ENCODE assay signal across 10 mouse cellular contexts in the genomic region with DNA sequence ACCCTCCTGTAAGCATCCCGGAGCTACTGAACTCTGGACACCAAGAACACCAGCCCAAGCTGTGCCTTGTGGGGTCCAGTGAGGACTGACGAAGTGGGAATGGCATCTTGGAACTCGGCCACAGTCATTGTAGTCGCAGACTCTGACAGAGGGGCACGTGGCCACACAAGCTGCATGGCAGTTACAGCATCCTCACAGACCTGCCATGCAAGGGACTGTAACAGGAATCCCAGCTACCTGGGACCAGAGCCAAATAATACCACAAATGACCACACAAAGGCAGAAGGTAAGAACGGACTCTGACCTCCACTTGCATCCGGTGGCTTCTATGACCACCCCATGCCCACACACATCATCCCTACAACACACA. TPM values are rescaled to one million over a fixed set of nuclear protein-coding genes. Genes with fewer than 3 reads are reported as not detected.
A peak's percentile ranks its signal among the peaks of the same experiment; 100 is the strongest.
DNase-seq lines count a peak whose midpoint lies in the region; ATAC-seq lines count a peak whose summit lies in the region.
"Had no signal": no experiment of that assay in that cellular context is flagged by ENCODE, and none has a peak within 500 bp of the region (broad histone marks: within the 10 kb centered on the region; RNA-seq: fewer than 3 reads in every experiment).

No protein-coding gene starts in this region.

- H3K27me3 ChIP-seq in heart, embryonic 15.5 days, result no peaks in the 10 kb centered on the region
- H3K27me3 ChIP-seq in neural tube, embryonic 13.5 days, result no peaks in the 10 kb centered on the region
- H3K27me3 ChIP-seq in neural tube, embryonic 15.5 days (replicated peaks), result no peaks in the 10 kb centered on the region
- no peaks in the 10 kb centered on the region for H3K27me3 ChIP-seq in liver, embryonic 13.5 days
- H3K27me3 ChIP-seq in stomach, embryonic 15.5 days (replicated peaks), result no peaks in the 10 kb centered on the region

- DNase-seq in heart, adult 18-20 months, result no peak
- DNase-seq in liver, embryonic 13.5 days, result no peak
- DNase-seq in left cerebral cortex, adult 9 months (ENCODE audit: low spot score in 2 of 2), result no peak
- no peak for DNase-seq in gastrocnemius, postnatal 36 days

- H3K27ac ChIP-seq in heart, embryonic 15.5 days, result peak overlapping the region; percentile 76
- no peak overlapping the region; the same call in 1 of the 2 replicates for H3K27ac ChIP-seq in neural tube, embryonic 13.5 days (replicated peaks)
- H3K27ac ChIP-seq in neural tube, embryonic 15.5 days (replicated peaks), result no peak overlapping the region
- H3K27ac ChIP-seq in liver, embryonic 13.5 days, result peak overlapping the region; percentile 79
- H3K27ac ChIP-seq in stomach, embryonic 15.5 days, result peak overlapping the region; percentile 83

- 38% methylated on average over 7 of the region's 7 CpGs for WGBS in heart, embryonic 15.5 days
- 64% methylated on average over 7 of the region's 7 CpGs for WGBS in neural tube, embryonic 13.5 days
- WGBS in neural tube, embryonic 15.5 days, result 55% methylated on average over 7 of the region's 7 CpGs
- WGBS in liver, embryonic 13.5 days (ENCODE audit: insufficient replicate concordance), result 62% methylated on average over 7 of the region's 7 CpGs
- WGBS in stomach, embryonic 15.5 days, result 61% methylated on average over 7 of the region's 7 CpGs

- peaks cover 27% of the 10 kb centered on the region for H3K4me1 ChIP-seq in heart, embryonic 15.5 days (replicated peaks)
- peaks cover 22% of the 10 kb centered on the region for H3K4me1 ChIP-seq in neural tube, embryonic 13.5 days (replicated peaks)
- peaks cover 12% of the 10 kb centered on the region for H3K4me1 ChIP-seq in neural tube, embryonic 15.5 days
- H3K4me1 ChIP-seq in liver, embryonic 13.5 days (replicated peaks), result peaks cover 40% of the 10 kb centered on the region
- peaks cover 15% of the 10 kb centered on the region for H3K4me1 ChIP-seq in stomach, embryonic 15.5 days

- no peak overlapping the region for H3K4me2 ChIP-seq in heart, embryonic 15.5 days
- H3K4me2 ChIP-seq in neural tube, embryonic 13.5 days, result no peak overlapping the region
- H3K4me2 ChIP-seq in neural tube, embryonic 15.5 days, result no peak overlapping the region
- H3K4me2 ChIP-seq in liver, embryonic 13.5 days, result no peak overlapping the region; the same call in 1 of the 2 replicates
- peak overlapping the region; percentile 35 for H3K4me2 ChIP-seq in stomach, embryonic 15.5 days

- intact Hi-C loops in gastrocnemius, postnatal 36 days (cut with DNase I), result no loop called here

- no peak overlapping the region for H3K9ac ChIP-seq in heart, embryonic 15.5 days
- H3K9ac ChIP-seq in neural tube, embryonic 13.5 days, result no peak overlapping the region
- no peak overlapping the region for H3K9ac ChIP-seq in neural tube, embryonic 15.5 days (replicated peaks)
- peak overlapping the region; percentile 19; the same call in 1 of the 2 replicates for H3K9ac ChIP-seq in liver, embryonic 13.5 days
- H3K9ac ChIP-seq in stomach, embryonic 15.5 days, result no peak overlapping the region

- no peaks in the 10 kb centered on the region for H3K36me3 ChIP-seq in heart, embryonic 15.5 days
- no peaks in the 10 kb centered on the region for H3K36me3 ChIP-seq in neural tube, embryonic 13.5 days
- H3K36me3 ChIP-seq in neural tube, embryonic 15.5 days, result no peaks in the 10 kb centered on the region
- no peaks in the 10 kb centered on the region for H3K36me3 ChIP-seq in liver, embryonic 13.5 days
- H3K36me3 ChIP-seq in stomach, embryonic 15.5 days, result no peaks in the 10 kb centered on the region

- ATAC-seq in heart, embryonic 15.5 days (replicated peaks; ENCODE audit: insufficient number of reproducible peaks, insufficient read depth, low FRiP score, low read depth), result peak; percentile 80
- ATAC-seq in neural tube, embryonic 13.5 days (ENCODE audit: low read depth), result peak; percentile 34; the same call in 1 of the 2 replicates
- no peak for ATAC-seq in neural tube, embryonic 15.5 days (ENCODE audit: low FRiP score)
- no peak for ATAC-seq in liver, embryonic 13.5 days (ENCODE audit: low read depth)
- ATAC-seq in stomach, embryonic 15.5 days (ENCODE audit: insufficient read depth, low FRiP score, low read depth), result 0 out of 2 replicates have a peak, but pooled peaks have one; percentile 19

- H3K4me3 ChIP-seq in heart, embryonic 15.5 days, result no peak overlapping the region
- no peak overlapping the region for H3K4me3 ChIP-seq in neural tube, embryonic 13.5 days
- H3K4me3 ChIP-seq in neural tube, embryonic 15.5 days (replicated peaks), result no peak overlapping the region
- no peak overlapping the region for H3K4me3 ChIP-seq in liver, embryonic 13.5 days (replicated peaks)
- no peak overlapping the region for H3K4me3 ChIP-seq in stomach, embryonic 15.5 days (replicated peaks)
- H3K4me3 ChIP-seq: erythroblast, embryonic 14.5 days had no signal

- no peaks in the 10 kb centered on the region for H3K9me3 ChIP-seq in heart, embryonic 15.5 days (replicated peaks)
- no peaks in the 10 kb centered on the region for H3K9me3 ChIP-seq in neural tube, embryonic 13.5 days
- no peaks in the 10 kb centered on the region for H3K9me3 ChIP-seq in neural tube, embryonic 15.5 days (replicated peaks)
- H3K9me3 ChIP-seq in liver, embryonic 13.5 days (replicated peaks), result no peaks in the 10 kb centered on the region
- H3K9me3 ChIP-seq in stomach, embryonic 15.5 days, result no peaks in the 10 kb centered on the region

RNA-seq across cellular contexts. Expression of a gene that starts 20.2 kb away (rescaled TPM):
- 4.6 and 21.3 TPM in 2 replicates for polyA plus RNA-seq in heart, embryonic 15.5 days (2015; fragmentation: Nextera tagmentation; extraction: Ambion mirVana)
- total RNA-seq in heart, adult 18-20 months (2021), result 10 to 100 TPM; 60.8 to 62.2 TPM
- polyA plus RNA-seq in neural tube, embryonic 13.5 days (2015; fragmentation: Nextera tagmentation; extraction: Ambion mirVana), result 160 and 168 TPM in 2 replicates
- 80.9 and 96.9 TPM in 2 replicates for polyA plus RNA-seq in neural tube, embryonic 15.5 days (2015; fragmentation: Nextera tagmentation; extraction: Ambion mirVana)
- polyA plus RNA-seq in liver, embryonic 13.5 days (2015; fragmentation: Nextera tagmentation; extraction: Ambion mirVana), result 42.7 and 55.6 TPM in 2 replicates
- polyA plus RNA-seq in stomach, embryonic 15.5 days (2015; fragmentation: Nextera tagmentation; extraction: Ambion mirVana), result 42.7 and 47.9 TPM in 2 replicates
- total RNA-seq in gastrocnemius, postnatal 36 days (2021), result 10 to 100 TPM; 20.9 to 25.5 TPM

RNA-seq across cellular contexts. Expression of a gene that starts 30.9 kb away (rescaled TPM):
- 0.25 and 1.2 TPM in 2 replicates for polyA plus RNA-seq in heart, embryonic 15.5 days (2015; fragmentation: Nextera tagmentation; extraction: Ambion mirVana)
- under 1 TPM in 1 of 2 experiments, not detected in 1; 0.41 TPM for total RNA-seq in heart, adult 18-20 months (2021)
- polyA plus RNA-seq in neural tube, embryonic 13.5 days (2015; fragmentation: Nextera tagmentation; extraction: Ambion mirVana), result 0.07 and 0.48 TPM in 2 replicates
- 0.28 and 1.3 TPM in 2 replicates for polyA plus RNA-seq in neural tube, embryonic 15.5 days (2015; fragmentation: Nextera tagmentation; extraction: Ambion mirVana)
- 0.43 and 0.52 TPM in 2 replicates for polyA plus RNA-seq in liver, embryonic 13.5 days (2015; fragmentation: Nextera tagmentation; extraction: Ambion mirVana)
- polyA plus RNA-seq in stomach, embryonic 15.5 days (2015; fragmentation: Nextera tagmentation; extraction: Ambion mirVana), result 0.59 and 0.65 TPM in 2 replicates
- not detected for total RNA-seq in gastrocnemius, postnatal 36 days (2021)
- total RNA-seq: layer of hippocampus, postnatal 14 days had no signal
- polyA plus RNA-seq: erythroblast, embryonic 14.5 days had no signal

RNA-seq across cellular contexts. Expression of a gene that starts 36.5 kb away (rescaled TPM):
- 18.6 and 25.1 TPM in 2 replicates for polyA plus RNA-seq in heart, embryonic 15.5 days (2015; fragmentation: Nextera tagmentation; extraction: Ambion mirVana)
- total RNA-seq in heart, adult 18-20 months (2021), result 1 to 10 TPM; 3.8 to 4.1 TPM
- 8.1 and 10.1 TPM in 2 replicates for polyA plus RNA-seq in neural tube, embryonic 13.5 days (2015; fragmentation: Nextera tagmentation; extraction: Ambion mirVana)
- 6.2 and 13.2 TPM in 2 replicates for polyA plus RNA-seq in neural tube, embryonic 15.5 days (2015; fragmentation: Nextera tagmentation; extraction: Ambion mirVana)
- polyA plus RNA-seq in liver, embryonic 13.5 days (2015; fragmentation: Nextera tagmentation; extraction: Ambion mirVana), result 3.5 TPM in 2 replicates
- 25.8 and 26.5 TPM in 2 replicates for polyA plus RNA-seq in stomach, embryonic 15.5 days (2015; fragmentation: Nextera tagmentation; extraction: Ambion mirVana)
- total RNA-seq in gastrocnemius, postnatal 36 days (2021), result 1 to 10 TPM; 3.3 to 3.8 TPM

Comparison
In these comparisons a context has a peak if more than half of its experiments do, and no peak if none do; other contexts are left out.
1. ATAC-seq: peak in heart, embryonic 15.5 days (single experiment), neural tube, embryonic 13.5 days (single experiment) and stomach, embryonic 15.5 days (single experiment); none in neural tube, embryonic 15.5 days (single experiment) and liver, embryonic 13.5 days (single experiment).
2. H3K27ac ChIP-seq: peak in heart, embryonic 15.5 days (single experiment), liver, embryonic 13.5 days (single experiment) and stomach, embryonic 15.5 days (single experiment); none in neural tube, embryonic 13.5 days (single experiment) and neural tube, embryonic 15.5 days (single experiment).